Mouse (Mus musculus): ENCODE results near the gene Eif2ak4.

Gene Eif2ak4

GRCm38 (mm10) chr2:118388341-118389335 is at the start of gene Eif2ak4:
Gene Eif2ak4, plus strand, starts transcription at chr2:118388618.
- peak; percentile 100 for DNase-seq (ENCODE audit: low spot score)

DNA sequence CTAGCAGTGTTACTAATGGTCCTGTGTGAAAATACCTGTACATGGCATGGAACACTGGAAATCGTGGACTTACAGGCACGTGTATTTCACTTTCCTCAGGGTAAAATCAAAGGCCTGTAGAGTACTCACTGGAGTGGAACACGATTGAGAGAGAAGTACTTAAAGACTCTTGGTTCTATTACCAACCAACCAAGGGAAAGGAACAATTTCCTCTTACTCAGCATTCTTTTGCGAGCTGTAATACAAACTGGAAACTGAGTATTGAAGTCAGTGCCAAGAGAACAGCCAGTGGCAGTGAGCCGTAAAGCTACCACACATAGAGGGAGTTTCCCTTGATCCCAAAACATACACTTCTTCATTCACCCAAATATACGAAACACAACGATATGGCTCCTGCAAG is 47.1 kb upstream of the Eif2ak4 start:
- DNase-seq (ENCODE audit: low spot score) = no peak

GRCm38 (mm10) chr2:118343897-118344296 is 44.5 kb upstream of the Eif2ak4 start:
- no peak for DNase-seq (ENCODE audit: low spot score)

- no peak for DNase-seq (ENCODE audit: low spot score)
These were observed 42.9 kb upstream of the Eif2ak4 start for GRCm38 (mm10) chr2:118345535-118345934.

DNA sequence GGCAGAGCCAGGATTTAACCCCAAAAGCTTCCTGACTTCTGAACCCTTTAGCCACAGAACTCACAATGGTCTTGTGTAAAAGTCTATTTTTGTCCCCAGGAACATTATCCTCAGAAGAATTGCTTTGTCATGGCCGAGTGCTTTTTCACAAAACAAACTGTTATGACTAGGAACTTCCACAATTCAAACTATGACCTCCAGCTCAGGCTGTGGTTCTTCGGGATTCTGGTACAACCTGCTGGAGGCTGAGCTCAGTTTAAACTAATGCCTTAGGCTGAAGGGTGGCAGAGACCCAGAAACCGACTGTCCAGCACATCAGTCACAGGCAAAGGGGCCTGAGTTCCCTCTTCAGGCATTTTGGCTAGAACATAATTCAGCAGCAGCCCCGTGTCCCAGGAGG is 34.9 kb upstream of the Eif2ak4 start:
- no peak for DNase-seq (ENCODE audit: low spot score)

- DNase-seq (ENCODE audit: low spot score) = no peak
These were observed 34.5 kb upstream of the Eif2ak4 start for GRCm38 (mm10) chr2:118353916-118354403.

GRCm38 (mm10) chr2:118355138-118355719 is 33.2 kb upstream of the Eif2ak4 start:
- no peak for DNase-seq (ENCODE audit: low spot score)

GRCm38 (mm10) chr2:118371841-118372240 is 16.6 kb upstream of the Eif2ak4 start:
- DNase-seq (ENCODE audit: low spot score) = no peak

- DNase-seq (ENCODE audit: low spot score) = no peak
These were observed 15.9 kb upstream of the Eif2ak4 start for GRCm38 (mm10) chr2:118372561-118372900.

DNA sequence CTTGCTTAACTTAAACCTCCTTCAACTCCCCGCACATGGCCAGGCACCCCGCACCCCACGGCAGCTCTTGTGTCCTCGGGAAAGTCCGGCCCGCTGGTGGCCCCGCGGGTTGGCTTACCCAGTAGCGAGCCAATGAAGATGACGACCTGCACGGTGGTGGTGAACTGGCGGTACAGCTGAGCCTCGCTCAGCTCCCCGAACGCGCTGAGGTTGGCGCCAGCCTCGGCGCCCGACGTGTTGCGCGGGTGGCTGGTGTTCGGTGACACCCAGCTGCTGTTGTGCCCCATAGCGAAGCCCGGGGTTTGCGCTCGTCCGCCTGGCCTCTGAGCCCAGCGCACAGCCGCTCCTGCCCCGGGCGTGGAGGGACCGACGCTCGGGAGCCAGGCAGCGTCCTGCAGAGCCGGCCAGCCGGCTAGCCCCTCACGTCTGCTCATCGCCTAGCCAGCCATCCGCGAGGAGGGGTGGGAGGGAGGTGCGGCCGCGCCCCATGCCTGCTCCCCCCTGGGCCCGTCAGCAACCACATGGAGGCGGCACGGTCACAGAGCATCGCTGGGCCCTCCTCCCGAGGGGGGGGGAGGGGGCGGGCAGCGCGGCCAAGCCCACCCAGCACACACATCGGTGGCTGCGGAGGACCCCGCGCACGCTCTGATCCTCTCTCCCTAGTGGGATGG is 15.4 kb upstream of the Eif2ak4 start, which contains the start of gene Gpr176:
Gpr176 (minus strand) TSS at position 519 of the 671 bp plus-strand sequence.
- DNase-seq (ENCODE audit: low spot score) = peak; percentile 29

GRCm38 (mm10) chr2:118373572-118374279 is 14.7 kb upstream of the Eif2ak4 start:
- peak; percentile 87 for DNase-seq (ENCODE audit: low spot score)

DNA sequence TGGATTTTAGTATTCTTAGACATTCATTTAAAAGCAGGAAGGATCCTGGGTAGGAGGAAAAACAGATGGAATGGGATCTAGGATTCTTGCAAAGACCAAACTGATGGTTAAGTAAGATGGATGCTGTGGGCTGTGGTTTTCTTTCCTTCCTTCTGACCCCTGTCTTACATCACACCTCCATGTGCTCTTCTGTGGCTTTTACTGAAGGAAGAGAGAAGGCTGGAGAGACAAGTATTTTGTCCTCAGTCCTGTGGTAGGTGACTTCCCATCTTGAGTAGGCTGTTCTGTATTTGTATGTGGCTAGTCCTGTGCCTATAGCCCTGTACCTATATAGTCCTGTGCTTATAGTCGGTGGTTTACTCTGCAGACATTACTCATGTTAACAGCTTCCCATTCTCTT is 12.9 kb upstream of the Eif2ak4 start:
- DNase-seq (ENCODE audit: low spot score) = no peak

GRCm38 (mm10) chr2:118375931-118376330 is 12.5 kb upstream of the Eif2ak4 start:
- no peak for DNase-seq (ENCODE audit: low spot score)

GRCm38 (mm10) chr2:118379756-118380155 is 8.7 kb upstream of the Eif2ak4 start:
- no peak for DNase-seq (ENCODE audit: low spot score)

GRCm38 (mm10) chr2:118383387-118383786 is 5.0 kb upstream of the Eif2ak4 start:
- no peak for DNase-seq (ENCODE audit: low spot score)

- DNase-seq (ENCODE audit: low spot score) = no peak
These were observed 1.2 kb downstream of the Eif2ak4 start for GRCm38 (mm10) chr2:118389569-118389968.

- DNase-seq (ENCODE audit: low spot score) = no peak
These were observed 1.7 kb downstream of the Eif2ak4 start for GRCm38 (mm10) chr2:118390072-118390471.

- no peak for DNase-seq (ENCODE audit: low spot score)
These were observed 2.8 kb downstream of the Eif2ak4 start for GRCm38 (mm10) chr2:118391201-118391600.

DNA sequence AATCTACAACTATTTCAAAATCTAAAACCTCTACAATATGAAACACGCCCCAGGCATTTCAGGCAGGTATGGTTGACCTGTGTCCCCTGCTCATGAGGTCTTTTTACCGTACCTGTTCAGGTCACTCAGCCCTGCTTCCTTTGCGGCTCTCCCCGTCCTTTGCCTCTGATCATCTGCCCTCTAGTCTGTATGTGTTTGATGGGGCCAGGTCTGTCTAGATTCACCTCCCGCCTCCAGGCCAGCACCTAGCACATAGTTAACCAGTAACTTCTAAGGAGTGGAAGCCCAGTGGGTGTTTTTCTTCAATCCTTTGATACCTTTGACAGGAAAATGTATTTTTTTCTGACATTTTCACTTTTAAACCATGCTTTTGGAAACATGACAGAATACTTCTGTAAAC is 11.3 kb downstream of the Eif2ak4 start:
- DNase-seq (ENCODE audit: low spot score) = no peak

DNA sequence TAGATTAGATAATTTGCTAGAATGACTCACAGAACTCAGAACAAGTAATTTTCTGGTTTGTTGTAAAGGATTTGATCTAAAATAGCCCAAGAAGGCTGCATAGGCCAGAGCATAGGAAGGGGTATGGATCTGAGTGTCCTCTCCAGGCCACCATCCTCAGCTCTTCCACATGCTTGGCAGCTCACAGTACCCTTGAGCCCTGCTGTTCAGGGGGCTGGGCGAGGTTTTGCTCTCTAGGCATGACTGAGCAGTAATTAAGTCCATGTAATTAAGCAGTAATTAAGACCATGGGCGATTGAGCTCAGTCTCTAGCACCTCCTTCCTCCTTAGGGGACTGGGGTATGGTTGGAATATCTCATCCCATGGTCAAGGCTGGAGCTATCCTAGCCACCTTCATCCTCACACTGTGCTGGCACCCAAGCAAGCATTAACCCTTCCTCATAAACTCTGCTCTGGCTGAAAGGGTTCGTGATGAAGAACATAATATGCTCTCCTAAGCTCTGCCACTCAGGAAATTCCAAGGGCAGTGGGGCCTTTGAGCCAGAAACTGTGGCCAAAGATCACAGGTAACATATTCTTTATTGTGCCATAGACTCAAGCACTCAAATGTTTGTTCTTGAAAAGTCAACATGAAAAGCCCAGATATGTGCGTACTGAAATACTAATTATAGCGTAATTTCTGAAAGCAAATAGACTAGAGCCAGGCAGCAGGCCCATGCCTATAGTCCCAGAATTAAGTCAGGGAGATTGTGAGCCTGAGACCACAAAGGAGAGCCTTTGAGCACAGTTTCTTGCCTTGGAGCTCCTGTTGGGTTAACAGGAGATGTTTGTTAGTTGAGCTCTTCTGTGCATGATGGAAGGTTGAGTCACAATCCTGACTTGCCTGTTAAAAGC is 13.7 kb downstream of the Eif2ak4 start:
- no peak for DNase-seq (ENCODE audit: low spot score)

GRCm38 (mm10) chr2:118404336-118404735 is 15.9 kb downstream of the Eif2ak4 start:
- no peak for DNase-seq (ENCODE audit: low spot score)

All from testis, postnatal 14 days (tissue).